Mouse (Mus musculus) E14TG2a.4 (cell line): ENCODE results near the gene Uroc1.
A peak's percentile ranks its signal among the peaks of the same experiment; 100 is the strongest.

ENCODE experiments used
- CTCF ChIP-seq: conservative IDR thresholded peaks from 2 replicates; pipeline ENCODE4 v1.5.1; 2014; ENCODE audit warnings: low read length
- NANOG ChIP-seq: IDR thresholded peaks from 2 replicates; pipeline ENCODE4 v1.6.1; 2014; ENCODE audit warnings: borderline replicate concordance, low read length, mixed read lengths
- POU5F1 ChIP-seq: IDR thresholded peaks from 2 replicates; pipeline ENCODE4 v1.6.1; 2014; ENCODE audit warnings: low read length, borderline replicate concordance

GRCm38 (mm10) chr6:90360922-90361614 is 28.0 kb downstream of the Uroc1 start:
- TF ChIP-seq CTCF (no peak), NANOG (peak; percentile 79), POU5F1 (no peak)
